Mouse (Mus musculus) G1E (cell line): ENCODE results near the gene Atr.

Experiments
- CTCF ChIP-seq: IDR thresholded peaks from 2 replicates; pipeline ENCODE4 v1.5.1; 2012; ENCODE audit warnings: low read depth, low read length, inconsistent platforms, mixed read lengths
- GATA2 ChIP-seq: IDR thresholded peaks from 2 replicates; pipeline ENCODE4 v1.6.1; 2012; ENCODE audit warnings: low read depth, low read length, inconsistent platforms, borderline replicate concordance
- TAL1 ChIP-seq: conservative IDR thresholded peaks from 2 replicates; pipeline ENCODE4 v1.6.1; 2012; ENCODE audit warnings: low read depth, low read length, inconsistent platforms, mixed read lengths

DNA sequence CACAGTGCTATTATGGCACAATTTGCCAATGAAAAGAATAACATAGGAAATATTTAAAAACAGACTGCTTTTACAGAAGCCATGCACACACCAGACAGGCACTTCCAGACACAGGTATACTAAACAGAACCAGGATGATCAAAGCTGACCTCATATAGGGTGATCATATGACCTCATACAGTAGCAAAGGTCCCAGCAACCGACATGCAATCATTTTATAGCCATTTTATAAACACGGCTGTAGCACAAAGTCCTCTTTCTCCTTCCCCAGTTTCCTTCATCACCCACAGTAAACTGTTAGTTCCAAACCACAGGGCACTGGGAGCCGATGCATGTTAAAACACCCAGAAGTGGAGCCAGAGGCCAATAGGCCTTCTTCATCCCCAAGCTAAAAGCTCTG, 18.0 kb upstream of the Atr start:
- TF ChIP-seq CTCF: no peak
- TF ChIP-seq TAL1: no peak
- TF ChIP-seq GATA2: no peak
